Mouse (Mus musculus) cerebral cortex, adult 2 months (tissue): Measurements from ENCODE around the gene Ptger1.

Experiments used
- WGBS: fragments of 180-500 bp; shearing (Covaris S2); methylation state at CpG from one replicate; pipeline ENCODE4 v1.1.7; 2018; 5-methylcytosine and 5-hydroxymethylcytosine counted together

The Ptger1 gene

DNA sequence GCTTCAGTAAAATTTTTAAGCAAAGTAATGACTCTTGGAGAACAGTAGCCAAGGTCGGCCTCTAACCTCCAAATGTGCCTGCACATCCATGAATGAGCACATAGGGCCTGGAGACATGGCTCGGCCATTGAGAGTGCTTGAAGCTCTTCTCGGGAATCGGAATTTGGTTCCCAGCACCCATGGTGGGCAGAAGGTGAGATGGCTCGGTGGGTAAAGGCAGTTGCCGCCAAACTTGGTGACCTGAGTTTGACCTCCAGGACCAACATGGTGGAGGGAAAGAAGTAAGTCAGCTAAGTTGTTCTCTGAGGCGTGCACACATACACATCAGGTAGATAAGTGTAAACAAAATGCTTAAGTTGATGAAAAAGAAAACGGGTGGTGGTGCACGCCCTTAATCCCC lies 10.4 kb upstream of the Ptger1 start:
- 91% methylated on average over 9 of the region's 9 CpGs for WGBS

- WGBS: 74% methylated on average over 13 of the region's 13 CpGs
Observed at GRCm38 (mm10) chr8:83656484-83657246, 9.8 kb upstream of the Ptger1 start.

DNA sequence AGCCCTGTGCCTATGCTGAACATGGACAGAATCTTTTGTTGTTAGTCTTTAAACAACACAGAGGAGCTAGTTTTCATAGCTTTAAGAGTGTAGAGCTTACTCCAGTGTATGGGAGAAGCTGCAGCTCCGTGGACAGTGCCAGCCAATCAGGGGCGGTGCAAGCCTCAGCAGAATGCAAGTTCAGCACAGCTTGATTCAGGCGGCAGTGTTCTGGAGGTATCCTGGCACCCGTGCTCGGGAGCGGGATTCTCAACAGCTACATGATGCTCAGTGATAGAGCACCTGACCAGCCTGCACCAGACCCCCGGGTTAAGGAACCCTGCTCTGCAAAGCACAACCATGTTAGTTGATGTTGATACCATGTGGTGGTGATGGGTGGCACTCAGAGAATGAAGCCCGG lies 5.9 kb upstream of the Ptger1 start:
- WGBS: 11% methylated on average over 8 of the region's 8 CpGs

GRCm38 (mm10) chr8:83660995-83661680 lies 5.3 kb upstream of the Ptger1 start:
- WGBS: 31% methylated on average over 22 of the region's 22 CpGs

DNA sequence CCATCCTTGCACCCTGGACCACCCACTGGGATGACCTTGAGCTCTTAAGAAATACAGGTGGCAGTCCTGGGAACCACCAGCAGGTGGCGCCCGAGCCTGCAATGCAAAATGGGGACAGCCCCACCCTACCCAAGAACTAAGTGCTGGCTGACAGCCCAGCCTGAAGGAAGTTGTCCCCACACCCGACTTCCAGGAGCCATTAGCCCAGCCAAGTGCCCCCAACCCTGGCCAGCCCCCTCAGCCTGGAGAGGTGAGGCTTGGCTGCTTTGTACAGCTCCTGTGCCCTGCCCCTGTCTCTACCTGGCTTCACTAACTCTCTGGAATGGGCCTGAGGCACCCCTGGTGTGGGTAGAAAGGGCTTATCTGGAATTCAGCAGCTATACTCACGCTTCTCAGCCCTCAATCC lies 4.1 kb upstream of the Ptger1 start:
- 2% methylated on average over 4 of the region's 4 CpGs for WGBS

- WGBS: 83% methylated on average over 13 of the region's 13 CpGs
Observed at GRCm38 (mm10) chr8:83664096-83664495, 2.4 kb upstream of the Ptger1 start.

GRCm38 (mm10) chr8:83664931-83665625 lies 1.4 kb upstream of the Ptger1 start:
- 35% methylated on average over 2 of the region's 2 CpGs for WGBS

GRCm38 (mm10) chr8:83666866-83667234 lies 372 bp downstream of the Ptger1 start:
- WGBS: 69% methylated on average over 3 of the region's 3 CpGs

DNA sequence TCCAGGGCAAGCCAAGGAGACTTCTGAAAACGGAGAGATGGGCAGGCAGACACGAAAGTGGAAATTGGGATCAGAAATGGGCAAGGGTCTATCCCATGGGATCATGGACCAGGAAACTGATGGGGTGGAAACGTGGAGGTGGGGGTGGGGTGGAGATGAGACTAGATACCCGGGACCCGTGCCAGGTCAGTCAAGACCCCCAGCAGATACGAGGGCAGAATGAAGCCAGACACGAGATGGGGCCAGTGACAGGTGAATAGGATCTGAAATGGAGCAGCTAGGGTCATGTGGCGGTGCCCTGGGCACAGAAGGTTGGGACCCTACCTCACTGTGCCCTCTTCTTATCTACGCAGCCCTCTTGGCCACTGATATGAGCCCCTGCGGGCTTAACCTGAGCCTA lies 1.0 kb downstream of the Ptger1 start:
- 88% methylated on average over 10 of the region's 10 CpGs for WGBS

- 31% methylated on average over 80 of the region's 80 CpGs for WGBS
Observed at GRCm38 (mm10) chr8:83668010-83668916, 1.8 kb downstream of the Ptger1 start.

DNA sequence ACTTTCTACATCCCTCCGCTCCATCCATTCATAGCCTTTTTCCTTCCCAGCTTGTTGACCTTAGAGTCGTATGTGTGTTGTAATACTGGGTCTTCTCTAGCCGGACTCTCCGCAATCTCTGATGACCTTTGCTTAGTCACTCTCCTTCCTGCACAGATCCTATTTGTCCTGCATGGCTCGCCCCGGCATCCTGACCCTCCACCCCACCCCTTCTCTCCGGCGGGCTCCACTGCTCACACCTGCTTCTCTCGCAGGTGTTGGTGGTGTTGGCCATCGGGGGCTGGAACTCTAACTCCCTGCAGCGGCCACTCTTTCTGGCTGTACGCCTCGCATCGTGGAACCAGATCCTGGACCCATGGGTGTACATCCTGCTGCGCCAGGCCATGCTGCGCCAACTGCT lies 2.5 kb downstream of the Ptger1 start:
- 85% methylated on average over 16 of the region's 16 CpGs for WGBS

GRCm38 (mm10) chr8:83672936-83673335 lies 6.5 kb downstream of the Ptger1 start:
- 64% methylated on average over 5 of the region's 5 CpGs for WGBS

DNA sequence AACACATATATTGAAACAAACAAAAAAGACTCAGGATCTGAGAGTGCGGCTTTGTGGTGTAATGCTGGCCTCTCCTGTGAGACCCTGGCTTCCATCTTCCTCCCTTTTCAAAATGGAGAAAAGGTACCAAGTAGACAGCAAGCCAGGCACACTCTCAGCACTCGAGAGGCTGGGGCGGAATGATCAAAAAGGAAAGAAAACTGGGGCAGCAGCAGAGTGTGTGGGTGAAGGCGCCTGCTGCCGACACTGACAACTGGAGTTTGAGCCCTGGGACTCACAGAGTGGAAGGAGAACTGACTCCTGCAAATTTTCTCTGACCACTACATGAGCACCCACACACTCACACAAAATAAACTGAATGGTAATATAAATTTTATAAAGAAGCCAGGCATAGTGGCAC lies 8.0 kb downstream of the Ptger1 start:
- WGBS: 62% methylated on average over 5 of the region's 5 CpGs

- WGBS: 56% methylated on average over 12 of the region's 12 CpGs
Observed at GRCm38 (mm10) chr8:83679866-83680265, 13.4 kb downstream of the Ptger1 start.

DNA sequence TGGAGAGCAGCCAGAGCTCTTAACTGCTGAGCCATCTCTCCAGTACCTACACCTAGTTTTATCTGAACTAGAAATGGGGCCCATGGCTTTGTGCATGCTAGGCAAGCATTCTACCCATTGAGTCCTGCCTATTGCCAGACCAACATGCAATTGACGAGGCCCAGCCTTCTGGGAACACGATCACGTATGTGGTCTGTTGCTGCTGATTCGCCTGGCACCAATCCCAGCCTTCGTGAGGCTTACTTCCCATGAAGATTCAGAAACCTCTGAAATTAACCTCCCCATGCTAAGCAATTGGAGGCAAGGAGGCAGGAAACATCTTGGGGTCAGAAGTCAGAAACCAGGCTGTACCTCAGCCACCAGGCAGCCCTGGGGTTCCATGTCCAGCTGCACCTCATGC lies 14.1 kb downstream of the Ptger1 start:
- WGBS: 44% methylated on average over 5 of the region's 5 CpGs

GRCm38 (mm10) chr8:83681099-83681498 lies 14.6 kb downstream of the Ptger1 start:
- 39% methylated on average over 6 of the region's 6 CpGs for WGBS

DNA sequence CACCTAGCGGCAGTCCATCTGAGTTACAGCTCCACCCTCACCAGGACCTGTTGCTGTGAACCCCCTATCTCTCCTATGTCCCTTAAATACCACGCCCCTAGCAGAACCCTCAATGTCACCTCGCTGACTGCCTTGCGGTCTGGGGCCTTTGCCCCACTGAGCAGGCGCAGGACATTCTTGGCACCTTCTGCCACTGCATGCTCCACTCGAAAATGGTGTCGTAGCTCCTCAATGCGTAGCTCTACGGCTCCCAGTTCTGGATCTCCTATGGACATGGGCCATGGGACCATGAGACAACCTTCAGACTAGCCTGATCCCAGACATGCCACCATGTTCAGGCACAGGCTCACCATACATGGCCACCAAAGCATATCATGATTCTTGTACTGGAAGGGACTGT lies 18.0 kb downstream of the Ptger1 start:
- 98% methylated on average over 9 of the region's 9 CpGs for WGBS

DNA sequence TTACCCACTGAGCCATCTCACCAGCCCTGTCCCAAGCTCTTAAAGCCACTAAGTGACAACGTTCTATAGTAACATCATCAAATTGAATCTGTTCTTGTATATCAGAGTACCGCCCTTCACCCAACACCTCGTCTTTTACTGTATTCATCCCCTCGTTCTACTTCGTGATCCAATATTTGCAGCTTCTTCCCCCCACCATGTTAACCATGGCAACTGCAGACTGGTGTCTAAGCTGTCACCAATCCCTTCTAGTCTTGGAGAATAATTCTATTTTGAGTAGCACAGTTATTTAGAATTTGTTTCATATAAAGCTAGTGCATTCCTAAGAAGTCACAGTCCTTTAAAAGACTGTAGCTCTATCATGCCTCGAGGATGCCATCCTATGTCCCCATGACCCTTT lies 22.8 kb downstream of the Ptger1 start:
- 59% methylated on average over 6 of the region's 6 CpGs for WGBS

- 53% methylated on average over 10 of the region's 10 CpGs for WGBS
Observed at GRCm38 (mm10) chr8:83693609-83694236, 27.2 kb downstream of the Ptger1 start.

GRCm38 (mm10) chr8:83694369-83695160 lies 28.1 kb downstream of the Ptger1 start:
- WGBS: 58% methylated on average over 11 of the region's 11 CpGs
